Mouse (Mus musculus): ENCODE data around the gene Traip. TPM values are rescaled to one million over a fixed set of nuclear protein-coding genes. Genes with fewer than 3 reads are reported as not detected.

Gene Traip
- polyA plus RNA-seq, 1 experiment from 2014 or later = 7.7 TPM

GRCm38 (mm10) chr9:107981684-107982605, 32.0 kb downstream of the Traip start:
- Histone ChIP-seq H3K27ac (peak overlapping the region; percentile 89), H3K4me2 (peak overlapping the region; percentile 87), H3K9me3 (no peaks in the 10 kb centered on the region), H3K4me3 (no peak overlapping the region), H3K36me3 (no peaks in the 10 kb centered on the region), H3K9ac (peak overlapping the region; percentile 46; the same call in 1 of the 2 replicates), H3K4me1 (replicated peaks) (peaks cover 45% of the 10 kb centered on the region), H3K27me3 (peaks cover 32% of the 10 kb centered on the region)
- ATAC-seq (ENCODE audit: low FRiP score) = no peak
- WGBS = 60% methylated on average over 7 of the region's 7 CpGs

- no peaks in the 10 kb centered on the region for H3K9me3 ChIP-seq
- H3K4me3 ChIP-seq = peak within 1 kb of the TSS; percentile 64
- 59% methylated on average over 14 of the region's 14 CpGs for WGBS
- peak within 1 kb of the TSS; percentile 87 for H3K4me2 ChIP-seq
- no peaks in the 10 kb centered on the region for H3K36me3 ChIP-seq
- H3K27ac ChIP-seq = peak within 1 kb of the TSS; percentile 89
- H3K27me3 ChIP-seq = peaks cover 35% of the 10 kb centered on the region
- H3K9ac ChIP-seq = peak within 1 kb of the TSS; percentile 46
- ATAC-seq (ENCODE audit: low FRiP score) = no peak
- H3K4me1 ChIP-seq (replicated peaks) = peaks cover 45% of the 10 kb centered on the region
These were observed 32.9 kb downstream of the Traip start, which contains the start of gene Gm20661 for GRCm38 (mm10) chr9:107982681-107983346. Gene Gm20661, plus strand, starts transcription at chr9:107983058.

- H3K4me2 ChIP-seq = peak overlapping the region; percentile 87
- ATAC-seq (ENCODE audit: low FRiP score) = no peak
- peak overlapping the region; percentile 17 for H3K4me3 ChIP-seq
- peak overlapping the region; percentile 89 for H3K27ac ChIP-seq
- H3K9me3 ChIP-seq = no peaks in the 10 kb centered on the region
- peaks cover 45% of the 10 kb centered on the region for H3K4me1 ChIP-seq (replicated peaks)
- H3K9ac ChIP-seq = peak overlapping the region; percentile 46; the same call in 1 of the 2 replicates
- WGBS = 46% methylated on average over 4 of the region's 4 CpGs
- no peaks in the 10 kb centered on the region for H3K36me3 ChIP-seq
- H3K27me3 ChIP-seq = peaks cover 35% of the 10 kb centered on the region
These were observed 33.5 kb downstream of the Traip start for GRCm38 (mm10) chr9:107983421-107983890.

- no peak for ATAC-seq (ENCODE audit: low FRiP score)
- Histone ChIP-seq H3K4me2 (peak overlapping the region; percentile 87), H3K27ac (peak overlapping the region; percentile 89), H3K27me3 (peaks cover 35% of the 10 kb centered on the region), H3K9ac (peak overlapping the region; percentile 76), H3K4me1 (replicated peaks) (peaks cover 45% of the 10 kb centered on the region), H3K9me3 (no peaks in the 10 kb centered on the region), H3K4me3 (peak overlapping the region; percentile 64), H3K36me3 (no peaks in the 10 kb centered on the region)
- 73% methylated on average over 19 of the region's 19 CpGs for WGBS
These were observed 34.3 kb downstream of the Traip start for GRCm38 (mm10) chr9:107984052-107984753.

- H3K36me3 ChIP-seq = no peaks in the 10 kb centered on the region
- H3K4me1 ChIP-seq (replicated peaks) = peaks cover 45% of the 10 kb centered on the region
- peak overlapping the region; percentile 64 for H3K4me3 ChIP-seq
- no peak for ATAC-seq (ENCODE audit: low FRiP score)
- WGBS = 64% methylated on average over 9 of the region's 9 CpGs
- H3K27me3 ChIP-seq = peaks cover 35% of the 10 kb centered on the region
- peak overlapping the region; percentile 76 for H3K9ac ChIP-seq
- H3K4me2 ChIP-seq = peak overlapping the region; percentile 87
- no peaks in the 10 kb centered on the region for H3K9me3 ChIP-seq
- H3K27ac ChIP-seq = peak overlapping the region; percentile 89
These were observed 34.8 kb downstream of the Traip start for GRCm38 (mm10) chr9:107984754-107985055.

GRCm38 (mm10) chr9:107985131-107986119, 35.5 kb downstream of the Traip start, which contains the start of gene Inka1:
Gene Inka1, minus strand, starts transcription at chr9:107985879.
- Histone ChIP-seq H3K9me3 (no peaks in the 10 kb centered on the region), H3K4me2 (peak within 1 kb of the TSS; percentile 87), H3K27ac (peak within 1 kb of the TSS; percentile 89), H3K4me1 (replicated peaks) (peaks cover 45% of the 10 kb centered on the region), H3K27me3 (peaks cover 35% of the 10 kb centered on the region), H3K9ac (peak within 1 kb of the TSS; percentile 76), H3K36me3 (no peaks in the 10 kb centered on the region), H3K4me3 (peak within 1 kb of the TSS; percentile 64)
- under 1% methylated on average over 57 of the region's 58 CpGs for WGBS
- peak; percentile 79 for ATAC-seq (ENCODE audit: low FRiP score)

- H3K27ac ChIP-seq = peak overlapping the region; percentile 4; the same call in 1 of the 2 replicates
- peak; percentile 64 for ATAC-seq (ENCODE audit: low FRiP score)
These were observed 36.4 kb downstream of the Traip start for GRCm38 (mm10) chr9:107986376-107986775.

GRCm38 (mm10) chr9:107987950-107988349, 38.0 kb downstream of the Traip start:
- Histone ChIP-seq H3K27ac (no peak overlapping the region), H3K36me3 (no peaks in the 10 kb centered on the region), H3K9ac (no peak overlapping the region), H3K27me3 (peaks cover 28% of the 10 kb centered on the region), H3K9me3 (no peaks in the 10 kb centered on the region), H3K4me1 (replicated peaks) (peaks cover 26% of the 10 kb centered on the region), H3K4me2 (no peak overlapping the region), H3K4me3 (no peak overlapping the region)
- 88% methylated on average over 3 of the region's 3 CpGs for WGBS
- no peak for ATAC-seq (ENCODE audit: low FRiP score)

More at GRCm38 (mm10) chr9:107986376-107986775, 36.4 kb downstream of the Traip start:
- peak overlapping the region; percentile 64 for H3K4me3 ChIP-seq
- 7% methylated on average over 18 of the region's 18 CpGs for WGBS
- H3K4me1 ChIP-seq (replicated peaks) = peaks cover 41% of the 10 kb centered on the region
- H3K4me2 ChIP-seq = peak overlapping the region; percentile 87
- H3K36me3 ChIP-seq = no peaks in the 10 kb centered on the region
- no peaks in the 10 kb centered on the region for H3K9me3 ChIP-seq
- peak overlapping the region; percentile 19; the same call in 1 of the 2 replicates for H3K9ac ChIP-seq
- peaks cover 35% of the 10 kb centered on the region for H3K27me3 ChIP-seq

GRCm38 (mm10) chr9:107992197-107992596, 42.3 kb downstream of the Traip start, which contains the start of gene Cdhr4:
Gene Cdhr4, plus strand, starts transcription at chr9:107992497.
- ATAC-seq (ENCODE audit: low FRiP score) = no peak
- no peak within 1 kb of the TSS for H3K4me3 ChIP-seq
- no peaks in the 10 kb centered on the region for H3K9me3 ChIP-seq
- 72% methylated on average over 2 of the region's 2 CpGs for WGBS
- no peak within 1 kb of the TSS for H3K9ac ChIP-seq
- no peaks in the 10 kb centered on the region for H3K4me1 ChIP-seq (replicated peaks)
- no peak within 1 kb of the TSS for H3K27ac ChIP-seq
- no peak within 1 kb of the TSS for H3K4me2 ChIP-seq
- no peaks in the 10 kb centered on the region for H3K36me3 ChIP-seq
- peaks cover under 1% of the 10 kb centered on the region; the same call in 1 of the 2 replicates for H3K27me3 ChIP-seq

- no peaks in the 10 kb centered on the region for H3K27me3 ChIP-seq
- no peak for ATAC-seq (ENCODE audit: low FRiP score)
These were observed 43.1 kb downstream of the Traip start for GRCm38 (mm10) chr9:107993013-107993412.

GRCm38 (mm10) chr9:107994464-107994863, 44.5 kb downstream of the Traip start:
- Histone ChIP-seq H3K9ac (no peak overlapping the region), H3K27me3 (0 out of 2 replicates have a peak, but pooled peaks cover 3% of the 10 kb centered on the region), H3K9me3 (no peaks in the 10 kb centered on the region), H3K4me3 (no peak overlapping the region), H3K4me1 (replicated peaks) (no peaks in the 10 kb centered on the region), H3K4me2 (no peak overlapping the region), H3K36me3 (no peaks in the 10 kb centered on the region), H3K27ac (no peak overlapping the region)
- WGBS = 75% methylated on average over 2 of the region's 2 CpGs
- ATAC-seq (ENCODE audit: low FRiP score) = no peak

More at GRCm38 (mm10) chr9:107993013-107993412, 43.1 kb downstream of the Traip start:
- H3K27ac ChIP-seq = no peak overlapping the region
- H3K4me1 ChIP-seq (replicated peaks) = no peaks in the 10 kb centered on the region
- no peak overlapping the region for H3K4me2 ChIP-seq
- no peak overlapping the region for H3K4me3 ChIP-seq
- H3K36me3 ChIP-seq = no peaks in the 10 kb centered on the region
- 85% methylated on average over 11 of the region's 11 CpGs for WGBS
- H3K9me3 ChIP-seq = no peaks in the 10 kb centered on the region
- H3K9ac ChIP-seq = no peak overlapping the region
